In the genomic region with DNA sequence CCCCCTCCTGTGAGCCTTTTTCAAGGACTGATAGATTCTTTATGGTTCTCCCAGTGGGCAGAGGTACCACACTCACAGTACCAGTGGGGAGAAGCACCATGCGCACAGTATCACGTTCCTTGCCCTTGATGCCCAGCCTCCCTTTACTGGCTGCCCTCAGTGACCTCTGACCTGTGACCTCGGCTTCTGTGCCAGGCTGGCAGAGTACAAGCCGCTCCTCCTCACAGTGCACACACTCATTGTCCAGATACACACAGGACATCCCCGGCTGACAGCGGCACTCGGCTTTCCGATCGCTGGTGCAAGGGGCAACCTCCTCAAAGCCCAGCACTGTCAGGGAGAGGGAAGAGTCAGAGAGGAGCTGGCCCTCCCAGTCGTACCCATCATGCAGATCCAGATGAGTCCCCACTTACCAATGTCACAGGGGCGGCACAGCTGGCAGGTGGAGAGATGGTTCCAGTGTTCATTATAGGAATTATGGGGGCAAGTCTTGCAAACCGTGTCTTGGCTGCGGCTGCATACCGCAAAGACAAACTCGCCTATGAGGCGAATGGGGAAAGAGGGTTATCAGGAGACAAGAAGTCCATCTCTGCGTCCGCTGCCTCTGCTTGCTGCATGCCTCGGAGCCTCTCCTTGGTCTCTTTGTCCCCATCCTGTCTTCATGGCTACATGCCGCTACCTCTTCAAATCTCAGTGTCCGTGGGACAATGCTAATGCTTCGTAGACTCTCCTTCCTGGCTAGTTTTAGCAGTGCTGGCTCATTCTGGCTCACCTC, we compare ENCODE assay signal across 9 mouse cellular contexts. TPM values are rescaled to one million over a fixed set of nuclear protein-coding genes. Genes with fewer than 3 reads are reported as not detected.
DNase-seq lines count a peak whose midpoint lies in the region; ATAC-seq and TF ChIP-seq lines count a peak whose summit lies in the region.
"Had no signal": no experiment of that assay in that cellular context is flagged by ENCODE, and none has a peak within 500 bp of the region (broad histone marks: within the 10 kb centered on the region; RNA-seq: fewer than 3 reads in every experiment).

No protein-coding gene starts in this region.

- peaks cover 12% of the 10 kb centered on the region for H3K4me1 ChIP-seq in brown adipose tissue, adult 24 weeks (ENCODE audit: control insufficient read depth, insufficient read depth, insufficient read length, low read length)
- H3K4me1 ChIP-seq in hindbrain, embryonic 16.5 days (ENCODE audit: control insufficient read depth, insufficient read depth, low read depth, low read length) = peaks cover 14% of the 10 kb centered on the region; the same call in 1 of the 2 replicates
- H3K4me1 ChIP-seq in lung, embryonic 15.5 days = peaks cover 43% of the 10 kb centered on the region
- peaks cover 8% of the 10 kb centered on the region; the same call in 1 of the 2 replicates for H3K4me1 ChIP-seq in cerebellum, adult 2 months (ENCODE audit: control insufficient read depth, insufficient read depth, low read length)

- DNase-seq in gastrocnemius, adult 2 months = peak; percentile 34
- DNase-seq in gastrocnemius, adult 8-10 months (ENCODE audit: low spot score in 2 of 2) = no peak
- DNase-seq in right cerebral cortex, postnatal 36 days (ENCODE audit: low spot score in 2 of 2) = no peak
- no peak for DNase-seq in cerebellum, adult 2 months
- DNase-seq in thymus, postnatal 4 days = no peak

- H3K9me3 ChIP-seq in hindbrain, embryonic 16.5 days (ENCODE audit: control insufficient read depth, low read length) = no peaks in the 10 kb centered on the region
- H3K9me3 ChIP-seq in lung, embryonic 15.5 days = no peaks in the 10 kb centered on the region

- no peaks in the 10 kb centered on the region for H3K36me3 ChIP-seq in hindbrain, embryonic 16.5 days (ENCODE audit: control insufficient read depth, insufficient read depth, low read length)
- peaks cover 33% of the 10 kb centered on the region; the same call in 1 of the 2 replicates for H3K36me3 ChIP-seq in lung, embryonic 15.5 days

- H3K27me3 ChIP-seq in hindbrain, embryonic 16.5 days (replicated peaks; ENCODE audit: control insufficient read depth, insufficient read depth, low read length) = no peaks in the 10 kb centered on the region
- no peaks in the 10 kb centered on the region for H3K27me3 ChIP-seq in lung, embryonic 15.5 days
- no peaks in the 10 kb centered on the region for H3K27me3 ChIP-seq in cerebellum, adult 2 months (ENCODE audit: control insufficient read depth, insufficient read depth, low read length)

- peak overlapping the region; percentile 94 for H3K27ac ChIP-seq in gastrocnemius, adult 2 months
- H3K27ac ChIP-seq in brown adipose tissue, adult 24 weeks (replicated peaks; ENCODE audit: low read depth, low read length) = peak overlapping the region; percentile 82
- H3K27ac ChIP-seq in hindbrain, embryonic 16.5 days (ENCODE audit: low read depth, low read length) = no peak overlapping the region
- peak overlapping the region; percentile 77; the same call in 1 of the 2 replicates for H3K27ac ChIP-seq in lung, embryonic 15.5 days
- no peak overlapping the region for H3K27ac ChIP-seq in cerebellum, adult 2 months (ENCODE audit: insufficient read depth, low read length)

- H3K4me3 ChIP-seq in gastrocnemius, adult 2 months = peak overlapping the region; percentile 78
- H3K4me3 ChIP-seq in brown adipose tissue, adult 24 weeks (ENCODE audit: insufficient read depth, low read depth, low read length) = peak overlapping the region; percentile 73
- peak overlapping the region; percentile 37 for H3K4me3 ChIP-seq in hindbrain, embryonic 16.5 days (ENCODE audit: low read length)
- H3K4me3 ChIP-seq in lung, embryonic 15.5 days = peak overlapping the region; percentile 81
- H3K4me3 ChIP-seq in cerebellum, adult 2 months (replicated peaks; ENCODE audit: insufficient read depth, low read depth, low read length) = no peak overlapping the region

- TF ChIP-seq POLR2A in cerebellum, adult 2 months (IDR thresholded peaks at IDR 0.05; ENCODE audit: borderline replicate concordance, insufficient read depth, low read length) = no peak

- TF ChIP-seq CTCF in gastrocnemius, adult 2 months (IDR thresholded peaks at IDR 0.05) = no peak
- TF ChIP-seq CTCF in cerebellum, adult 2 months (IDR thresholded peaks at IDR 0.05; ENCODE audit: borderline replicate concordance, insufficient read depth, low read depth, low read length) = no peak

- intact Hi-C loops in gastrocnemius, adult 2 months (cut with DNase I) = loop anchor here (2.0 kb wide), 1 partner anchor 36 kb away; a partner anchor contains a TSS

- no peak for ATAC-seq in hindbrain, embryonic 16.5 days
- ATAC-seq in lung, embryonic 15.5 days (ENCODE audit: borderline replicate concordance, extremely low read depth, low FRiP score, low TSS enrichment) = no peak

- WGBS in hindbrain, embryonic 16.5 days = 68% methylated on average over 22 of the region's 22 CpGs
- WGBS in lung, embryonic 15.5 days = 42% methylated on average over 22 of the region's 22 CpGs
- 86% methylated on average over 22 of the region's 22 CpGs for WGBS in cerebellum, adult 2 months

- H3K9ac ChIP-seq in hindbrain, embryonic 16.5 days (ENCODE audit: low read depth, low read length) = peak overlapping the region; percentile 65
- peak overlapping the region; percentile 97 for H3K9ac ChIP-seq in lung, embryonic 15.5 days

- peak overlapping the region; percentile 56 for H3K4me2 ChIP-seq in hindbrain, embryonic 16.5 days (ENCODE audit: low read length)
- peak overlapping the region; percentile 72 for H3K4me2 ChIP-seq in lung, embryonic 15.5 days

RNA-seq across cellular contexts. Expression of a gene that starts 0.9 kb away (rescaled TPM):
- 10 to 100 TPM; 20.3 to 21.2 TPM for total RNA-seq in gastrocnemius, adult 2 months (2021)
- 10 to 100 TPM; 14.7 to 19.7 (median 19.3) TPM for total RNA-seq in gastrocnemius, adult 8-10 months (2022)
- 30.9 and 34.5 TPM in 2 replicates for polyA plus RNA-seq in brown adipose tissue, adult 24 weeks (2012; ENCODE audit: insufficient read depth, insufficient read length, missing spikeins)
- 16.4 and 18.7 TPM in 2 replicates for polyA plus RNA-seq in hindbrain, embryonic 16.5 days (2015; fragmentation: Nextera tagmentation; extraction: Ambion mirVana)
- 79.1 and 82.5 TPM in 2 replicates for polyA plus RNA-seq in lung, embryonic 15.5 days (2015; fragmentation: Nextera tagmentation; extraction: Ambion mirVana)
- polyA plus RNA-seq in cerebellum, adult 2 months (2012; rRNA removed) = 12.1 and 12.5 TPM in 2 replicates
- total RNA-seq: CH12.LX had no signal

RNA-seq across cellular contexts. Expression of a gene that starts 7.7 kb away (rescaled TPM):
- total RNA-seq in gastrocnemius, adult 2 months (2021) = under 1 TPM; 0.10 to 0.14 TPM
- under 1 TPM; 0.17 to 0.19 (median 0.17) TPM for total RNA-seq in gastrocnemius, adult 8-10 months (2022)
- 0.88 and 1.1 TPM in 2 replicates for polyA plus RNA-seq in brown adipose tissue, adult 24 weeks (2012; ENCODE audit: insufficient read depth, insufficient read length, missing spikeins)
- polyA plus RNA-seq in hindbrain, embryonic 16.5 days (2015; fragmentation: Nextera tagmentation; extraction: Ambion mirVana) = 0.69 and 0.70 TPM in 2 replicates
- 5.0 and 5.8 TPM in 2 replicates for polyA plus RNA-seq in lung, embryonic 15.5 days (2015; fragmentation: Nextera tagmentation; extraction: Ambion mirVana)
- polyA plus RNA-seq in cerebellum, adult 2 months (2012; rRNA removed) = 0.67 and 0.74 TPM in 2 replicates
- total RNA-seq: CH12.LX had no signal

RNA-seq across cellular contexts. Expression of a gene that starts 26.9 kb away (rescaled TPM):
- not detected for total RNA-seq in gastrocnemius, adult 2 months (2021)
- not detected for total RNA-seq in gastrocnemius, adult 8-10 months (2022)
- polyA plus RNA-seq in brown adipose tissue, adult 24 weeks (2012; ENCODE audit: insufficient read depth, insufficient read length, missing spikeins) = not detected in 2 replicates
- 0.10 TPM in 1 of 2 replicates, not detected in the other for polyA plus RNA-seq in hindbrain, embryonic 16.5 days (2015; fragmentation: Nextera tagmentation; extraction: Ambion mirVana)
- 0.22 and 0.31 TPM in 2 replicates for polyA plus RNA-seq in lung, embryonic 15.5 days (2015; fragmentation: Nextera tagmentation; extraction: Ambion mirVana)
- polyA plus RNA-seq in cerebellum, adult 2 months (2012; rRNA removed) = not detected in 2 replicates
- total RNA-seq: CH12.LX had no signal

RNA-seq across cellular contexts. Expression of a gene that starts 36.4 kb away (rescaled TPM):
- total RNA-seq in gastrocnemius, adult 2 months (2021) = 10 to 100 TPM; 25.8 to 26.2 TPM
- 10 to 100 TPM; 13.1 to 22.3 (median 16.3) TPM for total RNA-seq in gastrocnemius, adult 8-10 months (2022)
- 52.3 and 69.7 TPM in 2 replicates for polyA plus RNA-seq in brown adipose tissue, adult 24 weeks (2012; ENCODE audit: insufficient read depth, insufficient read length, missing spikeins)
- 15.1 and 18.3 TPM in 2 replicates for polyA plus RNA-seq in hindbrain, embryonic 16.5 days (2015; fragmentation: Nextera tagmentation; extraction: Ambion mirVana)
- 88.3 and 101 TPM in 2 replicates for polyA plus RNA-seq in lung, embryonic 15.5 days (2015; fragmentation: Nextera tagmentation; extraction: Ambion mirVana)
- 11.4 and 11.8 TPM in 2 replicates for polyA plus RNA-seq in cerebellum, adult 2 months (2012; rRNA removed)

Comparison
In these comparisons a context has a peak if more than half of its experiments do, and no peak if none do; other contexts are left out.
1. H3K27ac ChIP-seq: peak in gastrocnemius, adult 2 months (single experiment), brown adipose tissue, adult 24 weeks (single experiment) and lung, embryonic 15.5 days (single experiment); none in hindbrain, embryonic 16.5 days (single experiment) and cerebellum, adult 2 months (single experiment).